Mouse (Mus musculus): Measurements from ENCODE around the gene 4930452B06Rik. TPM values are rescaled to one million over a fixed set of nuclear protein-coding genes. Genes with fewer than 3 reads are reported as not detected.

4930452B06Rik gene
- total and polyA plus RNA-seq, 3 experiments: 1.6 to 2.7 (median 2.3) TPM

GRCm38 (mm10) chr14:8503345-8503744 is 162.7 kb downstream of the 4930452B06Rik start:
- no peak overlapping the region for H3K9ac ChIP-seq (ENCODE audit: low read depth, low read length)
- no peak for DNase-seq
- H3K36me3 ChIP-seq (ENCODE audit: control insufficient read depth, insufficient read depth, low read length): no peaks in the 10 kb centered on the region
- WGBS: 96% methylated on average over 3 of the region's 3 CpGs
- no peaks in the 10 kb centered on the region for H3K27me3 ChIP-seq (ENCODE audit: control insufficient read depth, insufficient read depth, low read length)
- H3K4me1 ChIP-seq (ENCODE audit: control insufficient read depth, insufficient read depth, low read length): no peaks in the 10 kb centered on the region
- no peak for TF ChIP-seq EP300 (IDR thresholded peaks at IDR 0.05; ENCODE audit: insufficient read depth, low read depth, low read length)
- TF ChIP-seq POLR2A (IDR thresholded peaks at IDR 0.05; ENCODE audit: insufficient read depth, low read depth, low read length): no peak
- TF ChIP-seq CTCF (IDR thresholded peaks at IDR 0.05): no peak
- no peak overlapping the region for H3K4me3 ChIP-seq
- H3K79me2 ChIP-seq (replicated peaks; ENCODE audit: control insufficient read depth, insufficient read depth, low read length): no peaks in the 10 kb centered on the region
- intact Hi-C loops (cut with DNase I): no loop called here
- no peak overlapping the region for H3K27ac ChIP-seq

- Histone ChIP-seq H3K9ac (ENCODE audit: low read depth, low read length) (no peak overlapping the region), H3K79me2 (replicated peaks; ENCODE audit: control insufficient read depth, insufficient read depth, low read length) (no peaks in the 10 kb centered on the region), H3K4me1 (ENCODE audit: control insufficient read depth, insufficient read depth, low read length) (no peaks in the 10 kb centered on the region), H3K27me3 (ENCODE audit: control insufficient read depth, insufficient read depth, low read length) (no peaks in the 10 kb centered on the region), H3K27ac (no peak overlapping the region), H3K4me3 (no peak overlapping the region), H3K36me3 (ENCODE audit: control insufficient read depth, insufficient read depth, low read length) (no peaks in the 10 kb centered on the region)
- intact Hi-C loops (cut with DNase I): no loop called here
- DNase-seq: no peak
- TF ChIP-seq EP300 (IDR thresholded peaks at IDR 0.05; ENCODE audit: insufficient read depth, low read depth, low read length) (no peak), POLR2A (IDR thresholded peaks at IDR 0.05; ENCODE audit: insufficient read depth, low read depth, low read length) (no peak), CTCF (IDR thresholded peaks at IDR 0.05) (no peak)
- 91% methylated on average over 5 of the region's 5 CpGs for WGBS
Observed at GRCm38 (mm10) chr14:8502496-8502895, 163.5 kb downstream of the 4930452B06Rik start.

GRCm38 (mm10) chr14:8495691-8496090 is 170.3 kb downstream of the 4930452B06Rik start:
- Histone ChIP-seq H3K4me1 (ENCODE audit: control insufficient read depth, insufficient read depth, low read length) (no peaks in the 10 kb centered on the region), H3K36me3 (ENCODE audit: control insufficient read depth, insufficient read depth, low read length) (no peaks in the 10 kb centered on the region), H3K27ac (no peak overlapping the region), H3K4me3 (no peak overlapping the region), H3K27me3 (ENCODE audit: control insufficient read depth, insufficient read depth, low read length) (no peaks in the 10 kb centered on the region), H3K79me2 (replicated peaks; ENCODE audit: control insufficient read depth, insufficient read depth, low read length) (no peaks in the 10 kb centered on the region), H3K9ac (ENCODE audit: low read depth, low read length) (no peak overlapping the region)
- intact Hi-C loops (cut with DNase I): no loop called here
- TF ChIP-seq POLR2A (IDR thresholded peaks at IDR 0.05; ENCODE audit: insufficient read depth, low read depth, low read length): no peak
- no peak for DNase-seq
- WGBS: 97% methylated on average over 2 of the region's 2 CpGs

DNA sequence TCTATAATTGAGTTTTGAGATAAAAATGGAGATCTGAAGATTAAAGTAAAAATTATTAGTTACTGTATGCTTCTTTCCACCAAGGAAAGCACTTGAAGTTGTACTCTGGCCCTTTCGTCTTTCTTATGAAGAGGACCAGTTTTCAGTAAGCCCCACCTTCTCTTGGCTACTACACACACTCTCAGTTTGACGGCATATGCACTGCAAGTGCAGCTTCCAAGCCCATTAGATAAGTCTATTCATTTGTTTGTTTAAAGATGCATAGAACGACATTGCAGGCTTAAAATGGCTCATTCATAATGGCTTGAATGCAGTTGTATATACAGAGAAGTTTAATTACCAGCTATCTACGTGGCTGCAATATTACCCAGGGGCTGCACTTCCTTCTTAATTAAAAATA is 171.1 kb downstream of the 4930452B06Rik start:
- H3K4me3 ChIP-seq: no peak overlapping the region
- no peaks in the 10 kb centered on the region for H3K27me3 ChIP-seq (ENCODE audit: control insufficient read depth, insufficient read depth, low read length)
- WGBS: 70% methylated on average over 4 of the region's 4 CpGs
- no peak overlapping the region for H3K27ac ChIP-seq
- no peaks in the 10 kb centered on the region for H3K36me3 ChIP-seq (ENCODE audit: control insufficient read depth, insufficient read depth, low read length)
- no peaks in the 10 kb centered on the region for H3K4me1 ChIP-seq (ENCODE audit: control insufficient read depth, insufficient read depth, low read length)
- H3K9ac ChIP-seq (ENCODE audit: low read depth, low read length): no peak overlapping the region
- DNase-seq: no peak
- intact Hi-C loops (cut with DNase I): no loop called here
- TF ChIP-seq CTCF (IDR thresholded peaks at IDR 0.05): no peak
- no peak for TF ChIP-seq POLR2A (IDR thresholded peaks at IDR 0.05; ENCODE audit: insufficient read depth, low read depth, low read length)
- no peak for TF ChIP-seq EP300 (IDR thresholded peaks at IDR 0.05; ENCODE audit: insufficient read depth, low read depth, low read length)
- H3K79me2 ChIP-seq (replicated peaks; ENCODE audit: control insufficient read depth, insufficient read depth, low read length): no peaks in the 10 kb centered on the region

DNA sequence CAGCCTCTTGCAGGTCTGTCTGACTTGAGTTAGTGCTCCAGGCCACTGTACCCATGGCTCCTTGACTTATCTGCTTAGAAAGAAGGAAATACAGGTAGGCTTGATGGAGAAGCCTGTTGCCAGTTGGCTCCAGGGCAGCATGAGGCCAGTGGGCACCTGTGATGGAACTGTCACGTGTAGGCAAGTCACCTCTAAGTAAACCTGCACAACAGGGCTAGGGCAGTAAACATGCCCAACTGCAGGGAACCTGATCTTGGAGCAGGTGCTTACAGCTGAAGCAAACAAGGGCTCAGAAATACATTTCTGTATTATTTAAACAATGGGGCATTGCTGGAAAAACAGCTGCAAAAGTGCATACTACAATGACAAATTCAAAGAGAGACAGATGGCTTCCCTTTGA is 171.8 kb downstream of the 4930452B06Rik start:
- 94% methylated on average over 1 of the region's 1 CpGs for WGBS
- Histone ChIP-seq H3K4me3 (no peak overlapping the region), H3K79me2 (replicated peaks; ENCODE audit: control insufficient read depth, insufficient read depth, low read length) (no peaks in the 10 kb centered on the region), H3K27me3 (ENCODE audit: control insufficient read depth, insufficient read depth, low read length) (no peaks in the 10 kb centered on the region), H3K4me1 (ENCODE audit: control insufficient read depth, insufficient read depth, low read length) (no peaks in the 10 kb centered on the region), H3K27ac (no peak overlapping the region), H3K36me3 (ENCODE audit: control insufficient read depth, insufficient read depth, low read length) (no peaks in the 10 kb centered on the region), H3K9ac (ENCODE audit: low read depth, low read length) (no peak overlapping the region)
- intact Hi-C loops (cut with DNase I): no loop called here
- DNase-seq: no peak
- TF ChIP-seq CTCF (IDR thresholded peaks at IDR 0.05) (no peak), POLR2A (IDR thresholded peaks at IDR 0.05; ENCODE audit: insufficient read depth, low read depth, low read length) (no peak), EP300 (IDR thresholded peaks at IDR 0.05; ENCODE audit: insufficient read depth, low read depth, low read length) (no peak)

GRCm38 (mm10) chr14:8478098-8478497 is 187.9 kb downstream of the 4930452B06Rik start:
- Histone ChIP-seq H3K4me1 (ENCODE audit: control insufficient read depth, insufficient read depth, low read length) (no peaks in the 10 kb centered on the region), H3K27me3 (ENCODE audit: control insufficient read depth, insufficient read depth, low read length) (no peaks in the 10 kb centered on the region), H3K4me3 (no peak overlapping the region), H3K27ac (no peak overlapping the region), H3K9ac (ENCODE audit: low read depth, low read length) (no peak overlapping the region), H3K79me2 (replicated peaks; ENCODE audit: control insufficient read depth, insufficient read depth, low read length) (no peaks in the 10 kb centered on the region), H3K36me3 (ENCODE audit: control insufficient read depth, insufficient read depth, low read length) (no peaks in the 10 kb centered on the region)
- WGBS: 93% methylated on average over 5 of the region's 5 CpGs
- DNase-seq: no peak
- intact Hi-C loops (cut with DNase I): no loop called here
- TF ChIP-seq POLR2A (IDR thresholded peaks at IDR 0.05; ENCODE audit: insufficient read depth, low read depth, low read length) (no peak), EP300 (IDR thresholded peaks at IDR 0.05; ENCODE audit: insufficient read depth, low read depth, low read length) (no peak), CTCF (IDR thresholded peaks at IDR 0.05) (no peak)

Measured in heart, adult 2 months (tissue).